Mouse (Mus musculus): Measurements from ENCODE around the gene Olfr152.

Gene Olfr152

DNA sequence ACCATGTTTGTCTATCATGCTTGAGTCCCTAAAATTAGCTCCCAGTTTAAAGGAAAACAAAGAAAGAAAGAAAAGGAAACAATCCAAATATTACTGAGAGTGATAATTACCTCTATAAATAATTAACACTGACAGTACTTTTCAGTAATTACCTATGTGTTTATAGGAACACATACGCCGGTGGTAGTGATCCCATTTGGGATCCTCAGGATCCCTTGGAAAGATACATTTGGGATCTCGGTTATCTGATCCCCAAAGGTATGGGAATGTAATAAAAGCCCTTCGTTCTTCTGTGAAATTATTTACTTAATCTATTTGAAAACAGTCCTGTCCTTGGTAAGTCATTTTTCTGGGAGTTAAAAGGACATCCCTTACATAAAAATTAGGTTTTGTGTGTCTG lies at the start of gene Olfr152:
Gene Olfr152, plus strand, starts transcription at position 301 of the 400 bp plus-strand sequence.
- DNase-seq (ENCODE audit: low spot score), result no peak

DNA sequence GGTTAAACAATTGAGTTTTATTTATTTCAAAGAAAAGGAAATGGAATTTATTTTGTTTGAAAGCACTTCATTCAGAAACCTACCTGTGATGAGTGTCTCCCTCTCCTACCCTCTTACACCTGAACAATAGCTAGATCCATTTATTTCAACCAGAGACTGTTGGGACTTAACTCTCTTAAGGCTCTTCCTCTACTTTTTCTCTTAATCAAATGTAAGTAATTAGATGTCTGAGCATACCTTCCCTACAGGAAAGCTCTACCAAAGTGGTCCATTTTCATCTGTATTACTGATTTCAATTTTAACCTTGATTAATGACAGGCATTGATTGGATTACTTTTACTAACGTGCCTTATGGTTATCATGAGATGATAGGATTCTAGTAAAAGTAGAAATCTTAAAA lies 39.4 kb upstream of the Olfr152 start, which contains the start of gene Olfr1138:
Gene Olfr1138, minus strand, starts transcription at position 101 of the 400 bp plus-strand sequence.
- DNase-seq (ENCODE audit: low spot score), result no peak

GRCm38 (mm10) chr2:87743452-87743851 lies 35.8 kb upstream of the Olfr152 start, which contains the start of gene Olfr1140:
Olfr1140 (plus strand) TSS chr2:87743752.
- no peak for DNase-seq (ENCODE audit: low spot score)

DNA sequence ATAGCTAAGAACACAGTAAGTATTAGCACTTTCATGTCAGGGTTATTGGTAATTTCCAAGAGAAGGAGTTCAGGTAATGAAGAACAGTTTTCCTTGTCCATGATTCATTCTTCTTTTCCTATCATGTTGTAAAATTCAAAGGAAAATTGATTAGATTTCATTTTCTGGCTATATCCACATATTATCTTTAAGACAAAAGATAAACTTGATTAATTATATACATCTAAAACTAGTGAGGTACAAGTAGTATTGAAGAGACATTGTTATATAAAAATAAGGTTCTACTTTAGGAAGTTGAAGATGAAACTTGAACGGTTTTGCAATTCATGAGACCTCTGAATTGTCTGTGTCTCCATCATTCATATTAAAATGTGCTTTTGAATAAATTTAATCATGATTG lies 25.4 kb upstream of the Olfr152 start, which contains the start of gene Olfr1141:
Gene Olfr1141, minus strand, starts transcription at position 101 of the 400 bp plus-strand sequence.
- no peak for DNase-seq (ENCODE audit: low spot score)

GRCm38 (mm10) chr2:87776143-87776542 lies 3.1 kb upstream of the Olfr152 start:
- DNase-seq (ENCODE audit: low spot score), result no peak

DNA sequence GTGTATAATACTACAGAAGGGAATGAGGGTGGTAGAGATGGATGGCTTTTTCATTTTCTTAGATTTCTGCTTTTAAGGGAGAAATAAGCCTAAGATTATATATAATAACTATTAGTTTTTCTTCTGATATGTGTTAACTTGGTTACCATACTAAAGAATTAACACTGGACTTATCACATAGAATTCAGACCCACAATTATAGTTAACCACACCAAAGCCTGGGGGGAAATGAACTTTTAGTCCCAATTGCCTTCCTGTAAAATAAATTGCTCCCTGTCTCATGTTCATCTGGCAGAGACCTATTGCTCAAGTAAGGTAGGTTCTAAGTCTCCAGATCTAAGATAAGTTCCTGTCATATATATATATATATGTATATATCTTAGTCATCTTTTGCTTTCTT lies 21.0 kb downstream of the Olfr152 start, which contains the start of gene Olfr1143:
Gene Olfr1143, plus strand, starts transcription at position 301 of the 400 bp plus-strand sequence.
- no peak for DNase-seq (ENCODE audit: low spot score)

DNA sequence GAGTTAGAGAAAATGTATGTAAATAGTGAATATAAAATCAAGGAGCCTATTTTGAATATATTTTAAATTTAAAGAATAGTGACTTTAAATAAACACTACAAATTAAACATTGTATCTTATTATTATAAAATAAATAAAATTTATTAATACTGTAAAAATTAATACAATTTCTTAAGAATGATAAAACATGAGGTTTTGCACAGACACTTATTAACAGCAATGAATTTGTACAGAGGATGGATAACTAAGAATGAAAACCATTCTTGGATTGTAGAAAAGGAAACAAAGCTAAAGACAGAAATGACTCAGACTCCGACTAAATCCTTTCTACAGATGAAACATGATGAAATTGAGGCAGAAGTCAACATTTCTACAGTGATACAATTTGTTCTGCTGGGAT lies 30.2 kb downstream of the Olfr152 start, which contains the start of gene Olfr1145:
Gene Olfr1145, plus strand, starts transcription at position 301 of the 400 bp plus-strand sequence.
- no peak for DNase-seq (ENCODE audit: low spot score)

DNA sequence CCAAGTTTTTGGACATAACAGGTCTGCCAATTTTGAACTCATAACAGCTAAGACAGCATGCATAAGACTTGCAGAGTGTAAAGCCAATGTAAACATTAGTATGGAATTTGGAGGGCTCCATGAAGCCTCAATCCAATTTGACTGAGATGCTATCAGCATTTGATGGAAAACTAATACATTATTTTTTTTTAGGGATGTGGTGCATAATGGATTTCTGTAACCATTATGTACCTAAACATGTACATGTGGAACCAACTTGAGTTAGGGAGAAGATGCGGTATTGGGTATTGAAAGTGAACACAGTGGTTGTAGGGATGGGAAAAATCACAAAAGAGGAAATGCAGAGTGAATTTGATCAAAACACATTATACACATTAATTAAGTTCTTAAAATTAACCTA lies 51.0 kb downstream of the Olfr152 start, which contains the start of gene Olfr1148:
Gene Olfr1148, plus strand, starts transcription at position 301 of the 400 bp plus-strand sequence.
- DNase-seq (ENCODE audit: low spot score), result no peak
